Mouse (Mus musculus) lung, postnatal 0 days (tissue): ENCODE data around the gene Ctu2.

Experiments
- CTCF ChIP-seq: IDR thresholded peaks from 2 replicates; pipeline ENCODE4 v1.5.1; 2016; ENCODE audit warnings: antibody characterized with exemption, mild to moderate bottlenecking
- EP300 ChIP-seq: IDR thresholded peaks from 2 replicates; pipeline ENCODE4 v1.6.1; 2016; ENCODE audit warnings: antibody characterized with exemption, mild to moderate bottlenecking, control low read depth

GRCm38 (mm10) chr8:122457171-122457570 lies 18.8 kb upstream of the Ctu2 start:
- TF ChIP-seq EP300 (no peak), CTCF (no peak)
